Mouse (Mus musculus): ENCODE measurements around the gene Abr. TPM values are rescaled to one million over a fixed set of nuclear protein-coding genes. Genes with fewer than 3 reads are reported as not detected.

Abr gene
- total RNA-seq, 2 experiments from 2014 or later = 45.8 to 84.4 TPM

- ATAC-seq (ENCODE audit: poor library complexity, severe bottlenecking) = no peak
Observed at GRCm38 (mm10) chr11:76570741-76571612, 51.1 kb downstream of the Abr start.

- ATAC-seq (ENCODE audit: poor library complexity, severe bottlenecking) = no peak
Observed at GRCm38 (mm10) chr11:76570201-76570731, 51.8 kb downstream of the Abr start.

GRCm38 (mm10) chr11:76569436-76569835, 52.7 kb downstream of the Abr start:
- no peak for ATAC-seq (ENCODE audit: poor library complexity, severe bottlenecking)

- ATAC-seq (ENCODE audit: poor library complexity, severe bottlenecking) = no peak
Observed at GRCm38 (mm10) chr11:76566081-76566480, 56.0 kb downstream of the Abr start.

- no peak for ATAC-seq (ENCODE audit: poor library complexity, severe bottlenecking)
Observed at GRCm38 (mm10) chr11:76562584-76562983, 59.5 kb downstream of the Abr start.

GRCm38 (mm10) chr11:76562165-76562564, 59.9 kb downstream of the Abr start:
- ATAC-seq (ENCODE audit: poor library complexity, severe bottlenecking) = no peak

GRCm38 (mm10) chr11:76557837-76558236, 64.3 kb downstream of the Abr start:
- ATAC-seq (ENCODE audit: poor library complexity, severe bottlenecking) = no peak

- no peak for ATAC-seq (ENCODE audit: poor library complexity, severe bottlenecking)
Observed at GRCm38 (mm10) chr11:76548153-76548721, 73.9 kb downstream of the Abr start.

- ATAC-seq (ENCODE audit: poor library complexity, severe bottlenecking) = no peak
Observed at GRCm38 (mm10) chr11:76547420-76547819, 74.7 kb downstream of the Abr start.

GRCm38 (mm10) chr11:76546431-76546830, 75.7 kb downstream of the Abr start:
- ATAC-seq (ENCODE audit: poor library complexity, severe bottlenecking) = no peak

- no peak for ATAC-seq (ENCODE audit: poor library complexity, severe bottlenecking)
Observed at GRCm38 (mm10) chr11:76543300-76543699, 78.8 kb downstream of the Abr start.

- ATAC-seq (ENCODE audit: poor library complexity, severe bottlenecking) = peak; percentile 72
Observed at GRCm38 (mm10) chr11:76540973-76541372, 81.1 kb downstream of the Abr start.

GRCm38 (mm10) chr11:76537401-76537800, 84.7 kb downstream of the Abr start:
- no peak for ATAC-seq (ENCODE audit: poor library complexity, severe bottlenecking)

GRCm38 (mm10) chr11:76536576-76537354, 85.3 kb downstream of the Abr start:
- no peak for ATAC-seq (ENCODE audit: poor library complexity, severe bottlenecking)

GRCm38 (mm10) chr11:76532001-76532400, 90.1 kb downstream of the Abr start:
- no peak for ATAC-seq (ENCODE audit: poor library complexity, severe bottlenecking)

- ATAC-seq (ENCODE audit: poor library complexity, severe bottlenecking) = no peak
Observed at GRCm38 (mm10) chr11:76530966-76531678, 91.0 kb downstream of the Abr start.

- no peak for ATAC-seq (ENCODE audit: poor library complexity, severe bottlenecking)
Observed at GRCm38 (mm10) chr11:76530168-76530935, 91.8 kb downstream of the Abr start.

GRCm38 (mm10) chr11:76529352-76530141, 92.6 kb downstream of the Abr start:
- no peak for ATAC-seq (ENCODE audit: poor library complexity, severe bottlenecking)
